Mouse (Mus musculus): ENCODE results near the gene Sugct. TPM values are rescaled to one million over a fixed set of nuclear protein-coding genes. Genes with fewer than 3 reads are reported as not detected.

Sugct gene
- total RNA-seq, 2 experiments from 2014 or later: 2.1 to 3.0 TPM

DNA sequence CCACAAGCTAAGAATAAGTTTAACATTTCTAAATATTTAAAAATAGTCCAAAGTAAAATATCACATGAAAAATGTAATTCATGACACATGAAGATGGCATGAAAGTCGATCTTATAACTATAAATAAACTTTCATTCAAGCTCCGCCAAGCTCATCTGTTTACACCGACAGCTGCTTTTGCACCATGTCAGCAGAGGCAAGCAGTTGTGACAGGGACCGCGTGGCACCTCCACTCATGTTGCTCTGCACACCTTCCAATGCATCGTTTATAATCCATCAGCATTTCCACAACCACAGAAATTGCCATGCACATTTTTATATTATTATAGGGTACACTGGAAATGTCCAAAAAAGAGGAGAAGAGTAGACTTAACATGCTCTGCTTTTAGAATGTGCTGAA is 273.5 kb downstream of the Sugct start:
- no peak for DNase-seq (ENCODE audit: extremely low spot score in 1 of 2, low spot score in 2 of 2)
- Histone ChIP-seq H3K4me3 (no peak overlapping the region), H3K27ac (no peak overlapping the region)
- TF ChIP-seq CTCF (IDR thresholded peaks at IDR 0.05): no peak
- intact Hi-C loops (cut with DNase I): no loop called here

DNA sequence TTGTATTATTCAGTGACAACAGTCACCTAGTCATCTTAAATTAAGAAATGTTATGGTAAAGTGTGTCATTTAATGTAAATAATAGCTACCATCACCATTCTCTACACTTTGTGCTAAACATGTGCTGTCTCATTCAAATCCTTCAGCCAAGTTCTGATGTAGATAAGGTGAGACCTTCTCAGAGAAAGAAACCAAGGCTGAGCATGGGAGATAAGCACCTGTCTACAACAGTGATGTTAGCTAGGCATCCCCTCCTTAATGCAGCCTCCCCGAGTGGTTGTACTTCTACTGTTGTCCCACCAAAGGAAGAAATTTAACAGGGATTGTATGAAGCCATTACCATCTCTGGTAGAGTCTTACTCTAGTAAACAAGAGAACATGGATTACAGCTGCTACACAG is 274.8 kb downstream of the Sugct start:
- DNase-seq (ENCODE audit: extremely low spot score in 1 of 2, low spot score in 2 of 2): no peak
- no peak overlapping the region for H3K4me3 ChIP-seq
- intact Hi-C loops (cut with DNase I): no loop called here
- no peak overlapping the region for H3K27ac ChIP-seq
- no peak for TF ChIP-seq CTCF (IDR thresholded peaks at IDR 0.05)

DNA sequence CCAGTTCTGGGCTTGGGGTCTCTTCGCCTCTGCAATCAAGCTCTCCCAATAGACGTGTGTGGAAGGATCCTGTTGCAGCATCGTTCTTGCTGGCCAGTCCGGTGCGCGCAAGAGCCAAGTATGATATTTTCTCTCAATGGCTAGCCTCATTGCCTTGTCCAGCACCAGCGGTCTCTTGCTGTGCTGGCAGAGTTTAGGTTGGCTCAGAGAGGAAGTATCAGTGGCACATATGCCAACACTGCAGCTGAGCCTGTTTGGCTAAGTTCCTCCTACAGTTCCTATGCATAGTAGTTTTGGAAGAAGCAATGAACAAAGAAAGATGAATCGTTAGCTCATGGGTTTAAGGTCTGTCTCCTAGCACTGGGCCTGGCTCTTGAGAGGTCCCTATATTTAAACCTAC is 352.5 kb downstream of the Sugct start:
- intact Hi-C loops (cut with DNase I): no loop called here
- Histone ChIP-seq H3K4me3 (no peak overlapping the region), H3K27ac (no peak overlapping the region)
- DNase-seq (ENCODE audit: extremely low spot score in 1 of 2, low spot score in 2 of 2): no peak
- no peak for TF ChIP-seq CTCF (IDR thresholded peaks at IDR 0.05)

DNA sequence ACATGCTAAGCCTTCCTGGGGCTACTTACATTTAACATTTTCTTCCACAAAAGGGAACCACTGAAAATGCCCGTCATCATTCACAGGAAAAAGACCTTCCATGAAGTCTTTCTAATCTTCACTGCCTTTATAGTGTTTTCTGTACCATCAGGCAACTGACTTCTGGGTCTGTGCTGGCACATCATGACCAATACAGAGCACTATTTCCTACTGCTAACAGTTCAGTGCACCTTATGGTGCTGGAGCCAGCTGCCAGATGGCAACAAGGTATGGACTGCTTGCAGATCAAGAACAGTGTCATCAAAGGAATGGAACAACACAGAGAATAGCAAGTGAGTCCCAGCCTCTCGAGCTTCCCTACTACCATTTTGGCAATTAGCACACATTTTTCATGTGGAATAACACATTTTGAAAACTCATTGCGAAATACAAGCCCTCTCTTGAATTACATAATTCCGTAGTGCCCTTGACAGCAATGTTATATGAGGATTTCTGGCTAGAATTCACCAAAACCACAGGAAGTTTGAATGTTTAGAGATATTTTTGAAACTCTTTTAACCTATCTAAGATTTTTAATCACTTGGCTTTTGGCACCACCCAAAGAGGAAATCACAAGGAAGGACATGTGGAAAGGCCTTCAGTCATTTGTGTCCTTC is 359.3 kb downstream of the Sugct start:
- Histone ChIP-seq H3K4me3 (no peak overlapping the region), H3K27ac (no peak overlapping the region)
- intact Hi-C loops (cut with DNase I): no loop called here
- no peak for TF ChIP-seq CTCF (IDR thresholded peaks at IDR 0.05)
- DNase-seq (ENCODE audit: extremely low spot score in 1 of 2, low spot score in 2 of 2): no peak

DNA sequence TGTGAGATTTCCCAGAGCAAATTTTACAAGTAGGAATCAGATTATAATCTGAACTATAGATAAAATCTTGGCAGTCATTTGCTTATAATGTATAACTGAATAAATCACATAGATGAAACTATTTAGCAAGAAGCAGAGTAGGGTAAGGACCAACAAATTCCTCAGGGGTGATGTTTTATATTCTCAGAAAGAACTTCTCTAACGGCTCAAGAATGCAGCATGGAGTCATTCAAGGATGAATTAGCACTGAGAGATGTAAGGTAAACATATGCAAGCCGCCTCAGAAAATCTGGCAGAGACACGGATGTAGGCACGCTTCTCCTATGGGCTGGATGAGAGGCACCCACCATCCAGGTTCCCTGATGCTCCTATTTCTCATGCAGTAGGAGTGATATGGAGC is 368.5 kb downstream of the Sugct start:
- intact Hi-C loops (cut with DNase I): no loop called here
- no peak overlapping the region for H3K27ac ChIP-seq
- no peak for TF ChIP-seq CTCF (IDR thresholded peaks at IDR 0.05)
- no peak for DNase-seq (ENCODE audit: extremely low spot score in 1 of 2, low spot score in 2 of 2)
- no peak overlapping the region for H3K4me3 ChIP-seq

DNA sequence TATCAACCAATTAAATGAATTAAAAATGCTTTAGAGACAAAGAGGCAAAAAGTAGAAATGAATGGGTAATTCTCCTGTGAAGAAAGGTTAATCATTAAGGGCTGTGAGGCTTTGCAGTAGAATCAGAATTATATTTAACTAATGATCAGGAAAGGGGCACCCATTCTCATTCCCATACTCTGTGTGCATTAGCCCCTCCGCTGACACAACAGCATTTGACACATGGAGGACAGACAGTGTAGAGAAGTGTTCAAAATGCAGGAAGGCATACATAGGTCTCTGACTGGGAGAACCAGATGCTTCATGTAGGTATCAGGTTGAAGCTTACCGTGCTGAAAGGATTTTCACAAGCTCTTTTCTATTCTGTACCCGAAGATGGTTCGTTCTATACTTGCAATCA is 393.8 kb downstream of the Sugct start:
- no peak for DNase-seq (ENCODE audit: extremely low spot score in 1 of 2, low spot score in 2 of 2)
- TF ChIP-seq CTCF (IDR thresholded peaks at IDR 0.05): no peak
- intact Hi-C loops (cut with DNase I): no loop called here
- H3K27ac ChIP-seq: no peak overlapping the region
- H3K4me3 ChIP-seq: no peak overlapping the region

DNA sequence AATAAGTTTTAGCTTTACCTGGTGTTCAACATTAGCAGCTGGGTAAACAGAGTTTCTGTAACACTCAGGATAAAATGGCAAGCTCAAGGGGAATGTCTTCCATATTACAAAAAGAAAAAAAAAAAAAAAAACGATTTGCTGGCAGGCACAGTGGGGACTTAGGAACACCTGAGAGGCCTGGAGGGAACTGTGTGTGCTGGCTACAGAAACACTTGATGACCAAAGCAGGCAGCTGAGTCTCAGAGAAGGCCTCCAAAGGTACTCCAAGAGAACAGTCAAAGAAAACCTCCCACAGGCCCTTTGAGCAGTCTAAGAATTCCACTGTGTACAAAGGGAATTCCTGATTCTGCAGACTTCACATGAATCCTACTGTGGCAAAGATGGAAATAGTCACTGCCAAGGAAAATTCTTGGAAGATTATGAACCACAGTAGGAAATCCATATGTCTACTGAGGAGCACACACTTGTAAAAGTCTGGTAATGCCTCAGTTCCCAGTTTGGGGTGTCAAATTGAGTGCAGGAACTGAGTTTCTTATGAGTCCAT is 397.8 kb downstream of the Sugct start:
- no peak overlapping the region for H3K4me3 ChIP-seq
- intact Hi-C loops (cut with DNase I): no loop called here
- DNase-seq (ENCODE audit: extremely low spot score in 1 of 2, low spot score in 2 of 2): no peak
- TF ChIP-seq CTCF (IDR thresholded peaks at IDR 0.05): no peak
- no peak overlapping the region for H3K27ac ChIP-seq

DNA sequence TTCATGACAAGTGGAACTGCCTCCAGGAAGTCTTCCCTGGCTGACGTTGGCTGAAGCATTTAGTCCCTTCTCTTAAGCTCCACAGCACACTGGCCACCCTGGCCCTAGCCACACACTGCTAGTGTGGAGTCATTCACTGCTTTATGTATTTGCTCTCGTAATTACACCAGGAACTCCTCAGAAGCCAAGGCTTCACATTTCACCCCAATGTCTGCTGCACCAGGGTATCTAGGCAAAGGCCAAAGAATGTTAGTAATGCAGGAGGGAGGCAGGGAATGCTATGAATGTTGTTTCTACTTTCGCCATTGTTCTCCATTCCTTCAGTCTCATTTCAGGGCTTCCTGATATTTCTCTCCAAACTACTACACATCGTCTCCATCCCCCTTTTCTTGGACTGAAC is 398.4 kb downstream of the Sugct start:
- no peak for TF ChIP-seq CTCF (IDR thresholded peaks at IDR 0.05)

DNA sequence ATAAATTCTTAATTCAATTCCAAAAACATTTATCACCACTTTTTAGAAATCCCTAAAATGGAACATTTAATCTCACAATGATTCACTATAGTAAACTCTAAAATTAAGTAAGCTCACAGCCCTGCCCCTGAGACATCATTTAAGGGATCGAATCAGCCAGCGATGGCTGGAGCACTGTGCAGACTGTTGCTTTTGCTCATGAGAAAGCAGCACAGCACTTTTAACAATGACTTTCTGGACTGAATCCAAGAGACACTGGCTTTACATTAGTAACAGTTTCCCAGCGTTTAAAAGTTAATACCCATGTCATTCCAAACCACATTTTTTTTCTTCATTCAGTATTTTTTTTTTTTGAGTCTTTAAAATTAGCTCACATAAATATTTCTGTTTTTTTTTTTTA is 398.9 kb downstream of the Sugct start:
- no peak for TF ChIP-seq CTCF (IDR thresholded peaks at IDR 0.05)
- H3K4me3 ChIP-seq: no peak overlapping the region
- intact Hi-C loops (cut with DNase I): no loop called here
- no peak overlapping the region for H3K27ac ChIP-seq
- no peak for DNase-seq (ENCODE audit: extremely low spot score in 1 of 2, low spot score in 2 of 2)

More for the DNA sequence above, 398.4 kb downstream of the Sugct start:
- intact Hi-C loops (cut with DNase I): no loop called here
- Histone ChIP-seq H3K4me3 (no peak overlapping the region), H3K27ac (no peak overlapping the region)
- DNase-seq (ENCODE audit: extremely low spot score in 1 of 2, low spot score in 2 of 2): no peak

DNA sequence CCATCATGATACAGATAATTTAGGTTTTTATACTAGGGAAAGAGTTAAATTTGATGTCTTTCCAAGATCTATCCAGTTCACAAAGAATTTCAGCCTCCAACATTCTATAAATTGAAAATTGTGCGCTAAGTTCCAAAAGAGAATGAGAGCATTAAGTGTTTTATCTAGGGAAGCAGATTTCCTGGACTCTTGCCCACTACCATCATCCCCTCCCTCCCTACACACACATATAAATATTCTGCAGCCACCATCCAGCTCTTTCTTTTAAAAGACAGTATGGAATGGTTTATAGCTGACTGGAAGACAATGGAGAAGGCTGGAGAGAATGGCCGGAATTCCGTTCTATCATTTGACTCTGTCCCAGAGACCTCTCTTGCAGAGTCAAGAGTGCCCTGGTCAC is 404.3 kb downstream of the Sugct start:
- intact Hi-C loops (cut with DNase I): no loop called here
- Histone ChIP-seq H3K27ac (no peak overlapping the region), H3K4me3 (no peak overlapping the region)
- DNase-seq (ENCODE audit: extremely low spot score in 1 of 2, low spot score in 2 of 2): no peak
- no peak for TF ChIP-seq CTCF (IDR thresholded peaks at IDR 0.05)

DNA sequence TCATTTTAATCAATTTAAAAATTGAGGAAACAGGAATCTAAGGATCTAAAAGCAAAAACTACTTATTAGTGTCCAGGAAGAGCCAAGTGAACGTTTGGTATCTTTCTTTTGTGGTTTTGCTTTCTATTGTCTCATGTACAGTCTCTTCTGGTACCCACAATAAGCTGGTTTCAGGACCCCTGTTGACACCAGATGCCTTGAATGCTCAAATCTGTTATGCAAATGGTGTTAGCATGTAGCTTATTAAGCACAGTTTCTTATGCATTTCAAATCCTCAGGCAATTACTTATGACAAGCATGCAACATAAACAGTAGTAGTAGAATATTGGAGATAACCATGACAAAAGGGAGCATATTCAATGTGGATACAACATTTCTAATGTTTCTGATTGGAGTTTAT is 407.0 kb downstream of the Sugct start:
- no peak for TF ChIP-seq CTCF (IDR thresholded peaks at IDR 0.05)
- no peak overlapping the region for H3K4me3 ChIP-seq
- DNase-seq (ENCODE audit: extremely low spot score in 1 of 2, low spot score in 2 of 2): no peak
- intact Hi-C loops (cut with DNase I): no loop called here
- H3K27ac ChIP-seq: no peak overlapping the region

DNA sequence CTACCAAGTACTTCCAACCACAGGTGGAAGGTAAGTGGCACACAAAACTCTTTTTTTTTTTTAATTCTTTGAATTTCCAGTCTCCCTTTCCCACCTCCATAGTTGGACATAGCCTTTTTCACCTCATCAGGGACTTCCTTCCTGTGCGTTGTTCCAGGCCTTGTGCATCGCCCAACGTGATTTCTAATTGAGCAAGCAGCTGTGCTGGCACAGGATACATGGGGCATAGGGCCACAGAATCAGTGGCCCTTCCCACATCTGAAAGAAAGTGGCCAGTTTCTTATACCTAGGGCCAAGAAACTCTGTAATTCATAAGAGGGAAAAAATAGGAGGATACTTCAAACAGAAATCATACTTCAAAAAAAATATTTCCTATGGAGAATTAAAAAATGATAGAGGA is 449.4 kb downstream of the Sugct start:
- no peak overlapping the region for H3K27ac ChIP-seq
- intact Hi-C loops (cut with DNase I): no loop called here
- DNase-seq (ENCODE audit: extremely low spot score in 1 of 2, low spot score in 2 of 2): no peak
- no peak for TF ChIP-seq CTCF (IDR thresholded peaks at IDR 0.05)
- no peak overlapping the region for H3K4me3 ChIP-seq

DNA sequence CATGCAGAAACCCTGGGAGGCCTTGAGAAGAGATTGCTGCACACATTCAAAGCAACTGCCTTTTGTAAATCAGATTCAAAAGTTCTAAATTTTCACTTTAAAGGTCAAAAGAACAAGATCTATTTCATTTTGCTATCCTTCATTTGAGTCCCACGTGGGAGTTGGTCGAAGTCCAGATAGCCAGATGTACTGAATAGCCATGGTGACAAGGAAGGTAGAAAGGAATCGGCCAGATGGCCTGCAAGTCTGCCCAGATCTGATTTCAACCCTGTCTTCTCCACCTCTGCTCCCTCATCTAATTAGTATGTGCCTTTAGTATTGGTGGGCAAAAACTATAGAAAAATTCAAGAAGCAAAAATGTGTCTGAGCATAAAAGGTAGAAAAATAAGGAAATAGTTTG is 478.8 kb downstream of the Sugct start:
- intact Hi-C loops (cut with DNase I): no loop called here
- Histone ChIP-seq H3K27ac (no peak overlapping the region), H3K4me3 (no peak overlapping the region)
- TF ChIP-seq CTCF (IDR thresholded peaks at IDR 0.05): no peak
- no peak for DNase-seq (ENCODE audit: extremely low spot score in 1 of 2, low spot score in 2 of 2)

All from left cerebral cortex, adult 2 months (tissue).